Mouse (Mus musculus): Measurements from ENCODE around the gene Adat3. TPM values are rescaled to one million over a fixed set of nuclear protein-coding genes. Genes with fewer than 3 reads are reported as not detected.
A peak's percentile ranks its signal among the peaks of the same experiment; 100 is the strongest.

Adat3 gene
- polyA plus RNA-seq, 1 experiment from 2014 or later, result 3.0 TPM

DNA sequence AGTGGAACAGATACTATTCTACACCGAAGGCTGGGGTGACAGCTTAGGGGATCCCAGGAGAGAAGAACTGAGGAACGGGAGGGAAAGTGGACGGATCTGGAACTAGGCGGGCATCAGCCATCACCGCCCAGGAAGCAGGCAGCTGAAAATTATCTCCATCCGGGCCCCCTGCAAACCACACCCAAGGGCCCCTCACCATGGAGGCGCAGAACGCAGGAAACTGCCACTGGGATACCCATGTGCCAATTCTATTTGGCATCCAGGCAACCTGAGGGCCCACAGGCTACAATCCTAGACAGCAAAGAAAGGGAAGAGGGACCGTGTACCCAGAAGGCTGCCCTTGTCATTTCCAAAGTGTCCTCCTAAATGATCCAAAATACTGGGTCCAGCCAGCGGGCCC is 32.3 kb upstream of the Adat3 start:
- H3K27ac ChIP-seq, result peak overlapping the region; percentile 73
- WGBS, result 79% methylated on average over 10 of the region's 10 CpGs
- peak overlapping the region; percentile 62 for H3K4me2 ChIP-seq
- no peak for ATAC-seq (replicated peaks; ENCODE audit: insufficient number of reproducible peaks, insufficient read depth, low FRiP score, low read depth)
- peak overlapping the region; percentile 26; the same call in 1 of the 2 replicates for H3K4me3 ChIP-seq
- H3K27me3 ChIP-seq, result no peaks in the 10 kb centered on the region
- H3K4me1 ChIP-seq (replicated peaks), result peaks cover 66% of the 10 kb centered on the region
- H3K9ac ChIP-seq, result peak overlapping the region; percentile 49
- no peaks in the 10 kb centered on the region for H3K9me3 ChIP-seq (replicated peaks)
- peaks cover 7% of the 10 kb centered on the region; the same call in 1 of the 2 replicates for H3K36me3 ChIP-seq

DNA sequence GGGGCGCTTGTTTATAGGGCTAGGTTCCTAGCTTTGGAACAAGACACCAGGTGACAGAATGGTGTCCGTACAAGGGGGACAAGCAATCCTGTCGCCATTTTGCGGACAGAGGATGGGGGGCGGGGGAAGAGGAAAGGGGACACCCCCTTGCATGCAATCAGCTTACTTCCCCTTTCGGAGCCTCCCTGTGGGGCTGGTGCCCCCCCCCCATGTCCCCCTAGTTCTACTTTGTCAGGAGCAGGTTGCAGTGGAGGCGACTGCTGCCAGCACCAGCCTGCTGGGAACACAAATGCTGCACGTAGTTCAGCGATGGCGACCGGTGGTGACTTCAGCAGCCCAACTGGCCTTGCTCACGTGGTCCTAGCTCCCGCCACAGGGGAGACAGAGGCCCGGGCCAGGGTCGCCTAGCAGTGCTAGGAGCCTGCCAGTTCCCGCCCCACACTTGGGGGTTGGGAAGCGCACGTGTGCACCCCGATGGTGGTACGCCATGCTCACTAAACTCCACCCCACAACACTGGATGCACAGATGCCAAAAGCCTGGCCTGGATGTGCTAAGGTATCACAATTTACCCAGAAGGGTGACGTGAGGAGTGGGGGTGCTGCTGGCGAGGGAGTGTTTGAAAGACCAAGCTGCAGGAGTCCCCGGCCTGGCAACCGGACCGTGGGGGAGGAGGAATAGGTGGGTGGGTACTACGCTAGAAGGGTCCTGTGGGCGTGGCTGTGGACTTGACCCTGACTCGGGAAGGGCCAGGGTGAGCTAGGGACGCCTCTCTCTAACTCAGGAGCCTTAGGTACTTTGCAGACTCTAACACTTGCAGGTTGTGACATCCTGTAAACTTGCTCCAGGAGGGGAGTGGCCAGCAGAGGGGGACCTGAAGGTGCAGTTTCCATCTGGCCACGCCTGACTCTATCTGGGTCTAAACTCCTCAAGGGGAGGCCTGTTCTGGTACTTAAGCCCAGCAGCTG is 31.5 kb upstream of the Adat3 start:
- Histone ChIP-seq H3K4me1 (replicated peaks) (peaks cover 73% of the 10 kb centered on the region), H3K9me3 (replicated peaks) (no peaks in the 10 kb centered on the region), H3K4me2 (peak overlapping the region; percentile 62), H3K4me3 (peak overlapping the region; percentile 26), H3K9ac (peak overlapping the region; percentile 49), H3K27ac (peak overlapping the region; percentile 73), H3K27me3 (no peaks in the 10 kb centered on the region), H3K36me3 (peaks cover 7% of the 10 kb centered on the region; the same call in 1 of the 2 replicates)
- ATAC-seq (replicated peaks; ENCODE audit: insufficient number of reproducible peaks, insufficient read depth, low FRiP score, low read depth), result peak; percentile 34
- WGBS, result 22% methylated on average over 30 of the region's 30 CpGs

DNA sequence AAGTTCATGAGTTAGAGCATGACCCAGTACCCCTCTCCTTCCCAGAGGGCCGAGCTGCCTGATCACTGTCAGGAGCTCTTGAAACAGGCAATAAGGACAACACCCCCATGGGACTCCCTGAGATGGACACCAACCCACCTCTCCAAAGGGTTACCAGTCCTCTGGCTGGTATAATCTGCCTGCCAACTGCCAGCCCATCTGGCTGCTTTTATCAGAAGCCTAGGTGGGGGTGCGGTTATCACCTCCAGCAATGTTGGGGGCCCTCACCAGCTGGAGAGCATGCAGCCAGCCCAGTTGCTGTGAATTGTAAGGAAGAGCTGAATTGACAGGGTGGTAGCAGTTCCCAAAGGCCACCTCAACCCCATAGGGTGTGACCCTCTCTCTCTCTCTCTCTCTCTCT is 30.2 kb upstream of the Adat3 start:
- H3K4me1 ChIP-seq (replicated peaks), result peaks cover 75% of the 10 kb centered on the region
- 74% methylated on average over 2 of the region's 2 CpGs for WGBS

DNA sequence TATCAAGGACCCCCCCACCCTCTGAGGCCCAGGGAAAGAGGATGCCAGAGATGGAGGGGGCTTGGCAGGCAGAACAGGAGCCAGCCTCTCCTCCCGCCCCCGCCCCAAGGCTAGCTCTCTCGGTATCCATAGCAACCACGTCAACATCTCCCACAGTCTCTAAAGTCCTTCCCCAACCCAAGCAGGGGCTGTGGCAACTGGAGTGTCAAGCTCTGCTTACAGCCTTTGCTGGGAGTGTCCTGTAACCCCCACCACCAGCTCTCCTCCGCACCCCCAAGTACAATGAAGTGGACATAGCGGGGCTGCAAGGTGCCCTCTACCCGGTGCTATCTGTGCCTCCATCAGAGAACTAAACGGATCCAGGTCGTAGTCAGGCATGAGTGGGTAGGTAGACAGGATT is 28.7 kb upstream of the Adat3 start:
- Histone ChIP-seq H3K9me3 (replicated peaks) (no peaks in the 10 kb centered on the region), H3K36me3 (no peaks in the 10 kb centered on the region), H3K4me1 (replicated peaks) (peaks cover 86% of the 10 kb centered on the region), H3K27me3 (no peaks in the 10 kb centered on the region), H3K4me3 (no peak overlapping the region), H3K27ac (no peak overlapping the region), H3K9ac (peak overlapping the region; percentile 34; the same call in 1 of the 2 replicates), H3K4me2 (peak overlapping the region; percentile 19; the same call in 1 of the 2 replicates)
- no peak for ATAC-seq (replicated peaks; ENCODE audit: insufficient number of reproducible peaks, insufficient read depth, low FRiP score, low read depth)
- WGBS, result 49% methylated on average over 9 of the region's 9 CpGs

More for the DNA sequence above, 30.2 kb upstream of the Adat3 start:
- Histone ChIP-seq H3K27me3 (no peaks in the 10 kb centered on the region), H3K4me2 (no peak overlapping the region), H3K27ac (no peak overlapping the region), H3K4me3 (no peak overlapping the region), H3K36me3 (peaks cover 7% of the 10 kb centered on the region; the same call in 1 of the 2 replicates), H3K9me3 (replicated peaks) (no peaks in the 10 kb centered on the region), H3K9ac (no peak overlapping the region)
- no peak for ATAC-seq (replicated peaks; ENCODE audit: insufficient number of reproducible peaks, insufficient read depth, low FRiP score, low read depth)

DNA sequence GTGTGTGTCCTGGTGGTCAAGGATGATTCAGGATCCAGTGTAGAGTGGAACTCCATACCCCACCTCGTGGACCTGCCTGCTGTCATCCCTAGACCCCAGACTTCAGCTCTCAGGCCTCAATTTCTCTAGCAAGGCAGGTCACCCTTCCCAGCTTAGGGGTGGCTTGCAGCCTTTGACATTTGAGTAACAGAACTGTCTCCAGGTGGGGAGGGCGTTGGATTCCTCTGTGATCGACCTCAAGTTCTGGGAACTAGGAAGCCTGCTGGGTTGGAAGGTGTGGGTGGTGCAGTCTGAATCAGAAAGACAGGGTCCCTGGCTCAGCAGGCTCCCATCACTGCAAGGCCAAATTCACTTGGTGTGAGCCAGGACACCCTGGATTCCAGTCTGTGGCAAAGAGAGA is 27.8 kb upstream of the Adat3 start:
- Histone ChIP-seq H3K4me2 (peak overlapping the region; percentile 91; the same call in 1 of the 2 replicates), H3K9ac (no peak overlapping the region)

DNA sequence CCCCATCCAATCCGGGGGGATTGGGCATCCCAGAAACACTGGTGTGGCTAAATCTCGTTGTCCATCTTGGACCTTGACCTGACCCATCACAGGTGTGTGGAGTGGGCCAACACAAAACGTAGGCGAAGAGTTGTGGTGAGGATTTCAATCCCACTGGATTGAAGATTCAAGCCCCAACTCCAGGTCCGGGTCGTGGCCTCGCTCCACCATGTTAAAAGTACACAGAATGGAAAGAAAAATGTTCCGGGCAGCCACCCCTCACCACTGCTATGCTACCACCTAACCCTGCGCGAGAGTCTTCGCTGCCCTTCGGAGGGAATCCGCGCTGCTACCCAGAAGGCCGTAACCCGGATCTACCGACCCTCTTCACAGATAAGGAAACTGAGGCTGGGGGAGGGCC is 26.8 kb upstream of the Adat3 start:
- Histone ChIP-seq H3K27ac (no peak overlapping the region), H3K27me3 (no peaks in the 10 kb centered on the region)
- no peak for ATAC-seq (replicated peaks; ENCODE audit: insufficient number of reproducible peaks, insufficient read depth, low FRiP score, low read depth)

More for the DNA sequence above, 27.8 kb upstream of the Adat3 start:
- Histone ChIP-seq H3K4me3 (peak overlapping the region; percentile 89; the same call in 1 of the 2 replicates), H3K27me3 (no peaks in the 10 kb centered on the region), H3K9me3 (replicated peaks) (no peaks in the 10 kb centered on the region), H3K27ac (no peak overlapping the region), H3K4me1 (replicated peaks) (peaks cover 78% of the 10 kb centered on the region), H3K36me3 (no peaks in the 10 kb centered on the region)
- no peak for ATAC-seq (replicated peaks; ENCODE audit: insufficient number of reproducible peaks, insufficient read depth, low FRiP score, low read depth)
- 80% methylated on average over 3 of the region's 3 CpGs for WGBS

DNA sequence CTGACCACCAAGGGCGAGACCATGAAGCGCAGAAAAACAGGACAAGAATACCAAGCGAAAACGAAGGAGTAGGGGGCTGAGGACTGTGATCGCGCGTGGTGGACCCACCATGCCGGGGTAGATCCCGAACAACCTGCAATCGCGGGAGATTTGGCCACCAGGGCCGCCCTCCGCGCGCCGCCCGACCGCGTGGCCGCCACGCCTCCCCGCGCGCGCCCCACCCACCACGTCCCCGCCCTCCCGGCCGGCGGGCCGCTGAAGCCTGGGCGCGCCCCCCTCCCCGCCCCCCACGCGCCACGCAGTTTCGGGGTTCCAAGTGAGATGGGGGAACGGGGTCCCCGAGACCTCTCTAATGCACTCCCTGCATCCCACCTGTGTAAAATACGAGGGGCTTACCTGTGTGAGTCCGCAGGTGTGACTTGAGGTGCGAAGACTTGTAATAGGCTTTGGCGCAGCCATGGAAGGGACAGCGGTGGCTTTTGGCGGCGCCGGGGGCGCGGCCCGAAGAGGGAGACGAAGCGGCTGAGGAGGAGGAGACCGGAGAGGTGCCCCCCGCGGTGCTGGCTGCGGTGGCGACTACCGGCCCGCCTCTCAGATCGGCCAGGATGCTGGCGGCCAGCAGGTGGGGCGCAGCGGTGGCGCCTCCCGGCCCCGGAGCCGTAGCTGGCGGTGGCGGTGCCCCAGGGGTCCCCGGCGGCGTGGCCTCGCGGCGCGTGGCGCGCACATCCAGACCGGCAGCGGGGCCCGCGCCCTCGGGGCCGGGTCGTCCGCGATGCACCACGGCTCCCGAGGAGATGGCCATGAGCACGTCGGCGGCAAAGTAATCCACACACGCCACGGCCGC is 26.1 kb upstream of the Adat3 start:
- no peaks in the 10 kb centered on the region for H3K36me3 ChIP-seq
- H3K4me2 ChIP-seq, result peak overlapping the region; percentile 91
- no peaks in the 10 kb centered on the region for H3K27me3 ChIP-seq
- H3K4me1 ChIP-seq (replicated peaks), result peaks cover 62% of the 10 kb centered on the region
- H3K4me3 ChIP-seq, result peak overlapping the region; percentile 89
- no peaks in the 10 kb centered on the region for H3K9me3 ChIP-seq (replicated peaks)
- peak; percentile 0; the same call in 1 of the 2 replicates for ATAC-seq (replicated peaks; ENCODE audit: insufficient number of reproducible peaks, insufficient read depth, low FRiP score, low read depth)
- peak overlapping the region; percentile 94 for H3K27ac ChIP-seq
- peak overlapping the region; percentile 80 for H3K9ac ChIP-seq
- under 1% methylated on average over 87 of the region's 96 CpGs for WGBS

More for the DNA sequence above, 26.8 kb upstream of the Adat3 start:
- peaks cover 68% of the 10 kb centered on the region for H3K4me1 ChIP-seq (replicated peaks)
- H3K4me3 ChIP-seq, result peak overlapping the region; percentile 89
- WGBS, result 12% methylated on average over 17 of the region's 17 CpGs
- H3K4me2 ChIP-seq, result peak overlapping the region; percentile 91
- H3K36me3 ChIP-seq, result no peaks in the 10 kb centered on the region
- peak overlapping the region; percentile 80 for H3K9ac ChIP-seq
- no peaks in the 10 kb centered on the region for H3K9me3 ChIP-seq (replicated peaks)

DNA sequence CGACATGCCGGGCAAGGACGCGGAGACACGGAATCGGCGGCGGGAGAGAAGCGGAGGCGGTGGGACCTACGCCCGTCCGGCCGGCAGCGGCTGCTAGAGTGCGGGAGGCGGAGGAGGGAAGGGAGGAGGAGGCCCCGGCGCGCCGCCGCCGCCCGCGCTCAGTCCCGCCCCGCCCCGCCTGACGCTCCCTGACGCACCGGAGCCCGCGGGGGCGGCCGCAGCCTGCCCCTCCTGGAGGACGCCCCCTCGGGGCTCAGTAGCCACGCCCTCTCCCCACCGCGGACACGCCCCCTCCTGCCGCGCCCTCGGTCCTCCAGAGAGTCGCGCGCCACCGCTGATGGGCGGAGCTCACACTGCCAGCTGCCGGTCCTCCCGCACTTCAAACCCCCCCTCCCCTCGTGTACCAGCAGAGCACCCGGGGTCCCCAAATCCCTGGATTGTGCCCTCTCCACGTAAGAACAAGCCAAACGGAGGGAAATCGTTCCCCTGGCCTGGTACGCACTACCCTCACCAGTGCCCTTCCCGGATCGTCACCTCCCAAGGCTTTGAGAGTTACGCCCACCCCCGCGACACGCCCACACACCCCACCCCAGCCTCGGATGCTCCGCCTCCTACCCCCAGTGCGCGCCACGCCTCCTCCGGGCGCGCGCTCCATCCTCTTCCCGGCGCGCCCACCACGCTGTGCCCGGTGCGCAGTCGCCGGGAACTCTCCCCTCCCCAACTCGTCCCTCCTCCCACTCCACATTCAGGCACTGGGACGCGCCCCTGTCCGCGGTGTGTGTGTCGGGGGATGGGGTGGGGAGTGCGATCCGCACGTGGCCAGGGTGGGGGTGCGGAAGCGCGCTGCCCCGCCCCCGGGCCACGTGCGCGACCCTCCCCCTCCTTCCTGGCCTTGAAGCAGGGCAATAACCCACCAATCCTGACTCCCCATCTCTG is 25.2 kb upstream of the Adat3 start, which contains the start of gene Klf16:
TSS of gene Klf16 (minus strand) at position 127 of the 936 bp plus-strand sequence.
- Histone ChIP-seq H3K4me1 (replicated peaks) (peaks cover 53% of the 10 kb centered on the region), H3K9ac (peak within 1 kb of the TSS; percentile 80), H3K36me3 (0 out of 2 replicates have a peak, but pooled peaks cover 5% of the 10 kb centered on the region), H3K9me3 (replicated peaks) (no peaks in the 10 kb centered on the region), H3K4me3 (peak within 1 kb of the TSS; percentile 89), H3K27ac (peak within 1 kb of the TSS; percentile 94), H3K4me2 (peak within 1 kb of the TSS; percentile 91), H3K27me3 (no peaks in the 10 kb centered on the region)
- ATAC-seq (replicated peaks; ENCODE audit: insufficient number of reproducible peaks, insufficient read depth, low FRiP score, low read depth), result peak; percentile 85
- under 1% methylated on average over 86 of the region's 97 CpGs for WGBS

DNA sequence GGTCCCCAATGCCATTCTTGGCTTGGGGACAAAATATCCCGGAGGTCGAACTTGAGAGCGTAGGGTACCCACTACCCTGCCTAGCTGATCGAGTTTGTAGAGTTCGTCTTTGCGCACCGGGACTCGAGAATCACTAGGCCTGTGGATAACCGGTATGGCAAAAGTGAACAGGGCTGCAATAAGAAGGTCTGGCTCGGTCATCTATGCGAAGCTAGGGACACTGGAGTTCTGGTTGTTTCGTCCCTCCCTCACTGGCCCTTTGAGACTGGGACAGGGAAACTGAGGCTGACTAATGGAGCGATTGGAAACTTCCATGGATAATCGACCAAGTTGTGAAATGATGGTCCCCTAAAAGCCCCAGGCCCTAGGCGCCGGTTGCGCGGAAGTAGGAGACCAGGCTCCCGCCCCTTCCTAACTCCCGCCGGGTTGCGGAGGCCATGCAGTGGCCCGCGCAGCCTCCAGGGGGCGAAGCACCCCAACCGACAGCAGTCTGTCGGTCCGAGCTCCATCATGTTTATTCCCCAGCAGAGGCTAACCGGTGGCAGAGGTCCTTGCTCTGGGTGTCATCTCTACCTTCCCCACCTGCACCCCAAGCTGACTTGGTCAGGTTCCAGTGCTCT is 24.4 kb upstream of the Adat3 start:
- Histone ChIP-seq H3K36me3 (peaks cover 9% of the 10 kb centered on the region), H3K27ac (peak overlapping the region; percentile 94), H3K27me3 (no peaks in the 10 kb centered on the region), H3K4me2 (peak overlapping the region; percentile 91), H3K9me3 (replicated peaks) (no peaks in the 10 kb centered on the region), H3K9ac (peak overlapping the region; percentile 80), H3K4me3 (peak overlapping the region; percentile 89), H3K4me1 (replicated peaks) (peaks cover 48% of the 10 kb centered on the region)
- ATAC-seq (replicated peaks; ENCODE audit: insufficient number of reproducible peaks, insufficient read depth, low FRiP score, low read depth), result peak; percentile 29; the same call in 1 of the 2 replicates
- WGBS, result under 1% methylated on average over 29 of the region's 29 CpGs

DNA sequence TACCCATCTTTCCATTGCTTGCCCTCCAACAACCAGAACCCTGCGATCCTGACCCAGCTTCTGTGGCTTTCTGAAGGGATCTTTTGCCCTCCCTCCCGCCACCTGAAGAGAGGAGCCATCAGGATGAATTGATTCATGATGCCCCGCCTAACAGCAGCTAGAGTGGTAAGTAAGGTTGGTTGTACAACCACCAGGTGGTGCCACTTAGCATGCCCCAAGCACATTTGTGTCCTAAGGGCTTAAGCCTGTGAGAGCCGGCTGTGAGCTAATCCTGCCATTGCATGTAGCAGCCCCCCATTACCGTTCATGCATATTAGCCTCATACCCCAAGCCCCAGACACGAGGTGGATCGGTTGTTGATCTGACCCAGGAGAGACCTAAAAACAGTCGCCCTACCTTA is 23.8 kb upstream of the Adat3 start:
- H3K4me3 ChIP-seq, result no peak overlapping the region
- no peaks in the 10 kb centered on the region for H3K9me3 ChIP-seq (replicated peaks)
- H3K27ac ChIP-seq, result peak overlapping the region; percentile 94
- ATAC-seq (replicated peaks; ENCODE audit: insufficient number of reproducible peaks, insufficient read depth, low FRiP score, low read depth), result no peak
- H3K4me2 ChIP-seq, result peak overlapping the region; percentile 91
- peaks cover 14% of the 10 kb centered on the region for H3K36me3 ChIP-seq
- peaks cover 47% of the 10 kb centered on the region for H3K4me1 ChIP-seq (replicated peaks)
- H3K27me3 ChIP-seq, result no peaks in the 10 kb centered on the region
- 14% methylated on average over 8 of the region's 8 CpGs for WGBS
- H3K9ac ChIP-seq, result no peak overlapping the region
